Mouse (Mus musculus) kidney, adult 2 months (tissue): ENCODE data around the gene Shroom1. TPM values are rescaled to one million over a fixed set of nuclear protein-coding genes. Genes with fewer than 3 reads are reported as not detected.

ENCODE experiments used
- DNase-seq: peaks from one replicate; pipeline ENCODE4 v3.0.0; 2021
- H3K27ac ChIP-seq: fragments of 200-500 bp; 2 replicates; pipeline ENCODE4 v1.5.1; 2012; ENCODE audit warnings: low read depth, low read length, control low read depth, inconsistent platforms; ENCODE audit not compliant: insufficient read depth
- H3K27me3 ChIP-seq: fragments of 200-500 bp; replicated peaks from 2 replicates; pipeline ENCODE4 v1.6.1; 2012; ENCODE audit warnings: mild to moderate bottlenecking, moderate library complexity, low read length, inconsistent platforms; ENCODE audit not compliant: control insufficient read depth, insufficient read depth
- H3K36me3 ChIP-seq: fragments of 200-500 bp; 2 replicates; pipeline ENCODE4 v1.6.1; 2012; ENCODE audit warnings: mild to moderate bottlenecking, moderate library complexity, low read length, inconsistent platforms; ENCODE audit not compliant: control insufficient read depth, insufficient read depth
- H3K4me1 ChIP-seq: fragments of 200-500 bp; 2 replicates; pipeline ENCODE4 v1.6.1; 2011; ENCODE audit warnings: low read length; ENCODE audit not compliant: control insufficient read depth, insufficient read depth
- H3K4me3 ChIP-seq: fragments of 200-500 bp; 2 replicates; pipeline ENCODE4 v1.5.1; 2011; ENCODE audit warnings: mild to moderate bottlenecking, low read depth, low read length, control low read depth; ENCODE audit not compliant: insufficient read depth
- CTCF ChIP-seq: fragments of 200-500 bp; conservative IDR thresholded peaks from 2 replicates; pipeline ENCODE4 v1.5.1; 2011; ENCODE audit warnings: low read depth, mild to moderate bottlenecking, control low read depth, low read length, moderate library complexity, mixed read lengths; ENCODE audit not compliant: insufficient read depth, insufficient read length
- POLR2A ChIP-seq: fragments of 200-500 bp; IDR thresholded peaks from one replicate; pipeline ENCODE4 v1.6.1; 2011; ENCODE audit warnings: low read depth, low read length, control low read depth
- WGBS: fragments of 180-500 bp; shearing (Covaris S2); methylation state at CpG from one replicate; pipeline ENCODE4 v1.1.7; 2018; 5-methylcytosine and 5-hydroxymethylcytosine counted together
- polyA plus RNA-seq: library from polyadenylated mRNA; depleted of rRNA; stranded (reverse); fragments of >200 nt; gene quantifications from 2 replicates; pipeline ENCODE4 v1.2.3, GENCODE M21; 2012; rRNA removed

Shroom1 gene
- polyA plus RNA-seq, 1 experiment, result 0.88 TPM

GRCm38 (mm10) chr11:53508591-53508990, 51.6 kb downstream of the Shroom1 start:
- H3K36me3 ChIP-seq, result no peaks in the 10 kb centered on the region
- DNase-seq, result no peak
- no peaks in the 10 kb centered on the region for H3K27me3 ChIP-seq
- TF ChIP-seq POLR2A, result no peak
- TF ChIP-seq CTCF, result no peak
- no peaks in the 10 kb centered on the region for H3K4me1 ChIP-seq
- 64% methylated on average over 3 of the region's 3 CpGs for WGBS
- H3K4me3 ChIP-seq, result no peak overlapping the region
- no peak overlapping the region for H3K27ac ChIP-seq

- no peaks in the 10 kb centered on the region for H3K36me3 ChIP-seq
- WGBS, result 43% methylated on average over 5 of the region's 5 CpGs
- TF ChIP-seq CTCF (no peak), POLR2A (no peak)
- no peaks in the 10 kb centered on the region for H3K27me3 ChIP-seq
- H3K4me3 ChIP-seq, result no peak overlapping the region
- no peaks in the 10 kb centered on the region for H3K4me1 ChIP-seq
- no peak for DNase-seq
- H3K27ac ChIP-seq, result no peak overlapping the region
Measured at GRCm38 (mm10) chr11:53510351-53510750, 53.3 kb downstream of the Shroom1 start.

- no peaks in the 10 kb centered on the region for H3K36me3 ChIP-seq
- DNase-seq, result no peak
- H3K27me3 ChIP-seq, result no peaks in the 10 kb centered on the region
- no peaks in the 10 kb centered on the region for H3K4me1 ChIP-seq
- no peak overlapping the region for H3K4me3 ChIP-seq
- TF ChIP-seq POLR2A (no peak), CTCF (no peak)
- H3K27ac ChIP-seq, result no peak overlapping the region
- WGBS, result 64% methylated on average over 8 of the region's 8 CpGs
Measured at GRCm38 (mm10) chr11:53516775-53517627, 60.0 kb downstream of the Shroom1 start.

Other genes with a start within 250 kb of the Shroom1 start
- gene Hspa4, start 156.7 kb upstream of the Shroom1 start, polyA plus RNA-seq, result 21.1 and 24.8 TPM in 2 replicates
- gene Zcchc10, start 132.5 kb upstream of the Shroom1 start, polyA plus RNA-seq, result 4.9 and 5.0 TPM in 2 replicates
- gene Aff4, start 106.4 kb upstream of the Shroom1 start, polyA plus RNA-seq, result 18.0 and 18.7 TPM in 2 replicates
- gene Leap2, start 34.0 kb upstream of the Shroom1 start, polyA plus RNA-seq, result not detected in 2 replicates
- gene Uqcrq, start 26.4 kb upstream of the Shroom1 start, polyA plus RNA-seq, result 1,048 and 1,200 TPM in 2 replicates
- gene Gdf9, start 26.2 kb upstream of the Shroom1 start, polyA plus RNA-seq, result 0.29 and 0.42 TPM in 2 replicates
- 0.05 and 0.10 TPM in 2 replicates for gene Gm10447, start 95 bp upstream of the Shroom1 start, polyA plus RNA-seq
- gene Gm9837, start 13.3 kb downstream of the Shroom1 start, polyA plus RNA-seq, result not detected in 2 replicates
- gene Gm9945, start 23.0 kb downstream of the Shroom1 start, polyA plus RNA-seq, result not detected in 2 replicates
- gene Sowaha, start 23.1 kb downstream of the Shroom1 start, polyA plus RNA-seq, result 0.84 and 1.8 TPM in 2 replicates
- 15.6 and 16.3 TPM in 2 replicates for gene Sept8, start 62.1 kb downstream of the Shroom1 start, polyA plus RNA-seq
- 7.4 and 7.5 TPM in 2 replicates for gene Kif3a, start 110.2 kb downstream of the Shroom1 start, polyA plus RNA-seq
- not detected in 2 replicates for gene Il4, start 161.5 kb downstream of the Shroom1 start, polyA plus RNA-seq
- not detected in 2 replicates for gene Il13, start 177.5 kb downstream of the Shroom1 start, polyA plus RNA-seq